Mouse (Mus musculus) liver, adult 2 months (tissue): ENCODE measurements around the gene Defb22. TPM values are rescaled to one million over a fixed set of nuclear protein-coding genes. Genes with fewer than 3 reads are reported as not detected.

Experiments used
- DNase-seq: peaks from one replicate; pipeline ENCODE4 v3.0.0-alpha.2; 2011; ENCODE audit warnings: low read depth, low spot score; ENCODE audit errors: extremely low read depth
- H3K27ac ChIP-seq: fragments of 200-500 bp; replicated peaks from 2 replicates; pipeline ENCODE4 v1.5.1; 2012; ENCODE audit warnings: low read depth, mild to moderate bottlenecking, control low read depth, inconsistent platforms, low read length; ENCODE audit not compliant: insufficient read depth
- H3K27me3 ChIP-seq: fragments of 200-500 bp; 2 replicates; pipeline ENCODE4 v1.6.1; 2012; ENCODE audit warnings: mild to moderate bottlenecking, moderate library complexity, low read length, inconsistent platforms; ENCODE audit not compliant: control insufficient read depth, insufficient read depth
- H3K36me3 ChIP-seq: fragments of 200-500 bp; 2 replicates; pipeline ENCODE4 v1.6.1; 2012; ENCODE audit warnings: low read length, inconsistent platforms; ENCODE audit not compliant: control insufficient read depth, insufficient read depth
- H3K4me1 ChIP-seq: fragments of 200-500 bp; 2 replicates; pipeline ENCODE4 v1.6.1; 2011; ENCODE audit warnings: low read length; ENCODE audit not compliant: control insufficient read depth, insufficient read depth
- H3K4me3 ChIP-seq: fragments of 200-500 bp; 2 replicates; pipeline ENCODE4 v1.5.1; 2011; ENCODE audit warnings: low read depth, mild to moderate bottlenecking, control low read depth, low read length, moderate library complexity; ENCODE audit not compliant: insufficient read depth
- H3K79me2 ChIP-seq: fragments of 200-500 bp; 2 replicates; pipeline ENCODE4 v1.6.1; 2012; ENCODE audit warnings: inconsistent platforms, mild to moderate bottlenecking, low read length, moderate library complexity; ENCODE audit not compliant: control insufficient read depth, insufficient read depth
- H3K9ac ChIP-seq: fragments of 200-500 bp; 2 replicates; pipeline ENCODE4 v1.6.1; 2012; ENCODE audit warnings: low read depth, mild to moderate bottlenecking, control low read depth, inconsistent platforms, low read length
- CTCF ChIP-seq: fragments of 200-500 bp; IDR thresholded peaks from 2 replicates; pipeline ENCODE4 v1.5.1; 2011; ENCODE audit warnings: low read depth, low read length, control low read depth
- POLR2A ChIP-seq: fragments of 200-500 bp; IDR thresholded peaks from 2 replicates; pipeline ENCODE4 v1.6.1; 2011; ENCODE audit warnings: low read length, control low read depth; ENCODE audit not compliant: insufficient read depth; ENCODE audit errors: extremely low read depth
- WGBS: fragments of 180-500 bp; shearing (Covaris S2); methylation state at CpG from one replicate; pipeline ENCODE4 v1.1.7; 2018; 5-methylcytosine and 5-hydroxymethylcytosine counted together
- polyA plus RNA-seq: library from polyadenylated mRNA; depleted of rRNA; stranded (reverse); fragments of >200 nt; gene quantifications from 2 replicates; pipeline ENCODE4 v1.2.3, GENCODE M21; 2012; rRNA removed
- total RNA-seq: library from RNA; depleted of rRNA; stranded (reverse); fragments of >200 nt; gene quantifications from 2 replicates; pipeline ENCODE4 v1.2.3, GENCODE M21; 2014; rRNA removed

Gene Defb22
- total RNA-seq, result not detected in 2 replicates
- polyA plus RNA-seq, result not detected in 2 replicates

DNA sequence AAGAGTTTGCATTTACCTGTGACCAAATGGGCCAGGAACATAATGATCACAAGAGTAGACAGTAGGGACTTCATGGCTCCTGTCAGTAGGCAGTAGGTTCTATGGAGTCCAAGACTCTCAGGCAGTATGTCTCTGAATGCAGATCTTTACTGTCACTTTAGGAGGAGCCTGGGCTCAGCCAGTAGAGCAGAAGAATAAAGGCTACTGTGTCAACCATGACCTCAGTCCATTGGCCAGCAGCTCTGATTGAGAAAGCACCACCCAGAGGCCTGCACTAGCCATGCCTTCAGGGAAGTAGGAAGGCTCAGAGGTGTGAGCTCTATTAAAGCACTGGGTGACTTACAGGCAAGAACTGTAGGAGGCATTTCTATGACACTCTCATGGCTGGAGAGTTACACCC is at the start of gene Defb22:
Defb22 (minus strand) TSS at position 101 of the 400 bp plus-strand sequence.
- Histone ChIP-seq H3K9ac (no peak within 1 kb of the TSS), H3K27me3 (no peaks in the 10 kb centered on the region), H3K4me3 (no peak within 1 kb of the TSS), H3K36me3 (no peaks in the 10 kb centered on the region), H3K4me1 (no peaks in the 10 kb centered on the region), H3K79me2 (no peaks in the 10 kb centered on the region), H3K27ac (no peak within 1 kb of the TSS)
- TF ChIP-seq POLR2A, result no peak
- TF ChIP-seq CTCF, result no peak
- no peak for DNase-seq

DNA sequence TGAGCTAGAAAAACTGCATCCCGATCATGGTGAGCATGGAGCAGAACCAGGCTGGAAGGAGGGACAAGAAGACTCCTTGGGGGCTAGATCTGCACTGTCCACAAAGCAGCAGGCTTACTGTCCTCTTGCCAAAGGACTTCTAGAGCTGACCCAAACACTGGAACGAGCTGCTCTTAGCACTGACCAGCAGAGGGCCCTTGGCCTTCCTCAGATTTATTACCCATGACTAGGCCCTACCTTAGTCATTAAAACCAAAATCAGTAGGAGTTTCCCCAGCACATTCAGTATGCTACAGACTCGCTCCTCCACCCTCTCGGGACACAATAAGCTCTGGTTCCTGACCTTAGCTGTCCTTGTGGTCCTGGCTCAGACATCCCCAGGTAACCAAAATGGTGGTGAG is 28.0 kb upstream of the Defb22 start, which contains the start of gene Defb28:
Defb28 (plus strand) TSS at position 275 of the 400 bp plus-strand sequence.
- H3K4me3 ChIP-seq, result no peak within 1 kb of the TSS
- no peaks in the 10 kb centered on the region for H3K36me3 ChIP-seq
- no peaks in the 10 kb centered on the region for H3K27me3 ChIP-seq
- H3K79me2 ChIP-seq, result no peaks in the 10 kb centered on the region
- no peak within 1 kb of the TSS for H3K9ac ChIP-seq
- no peak for TF ChIP-seq CTCF
- no peak for TF ChIP-seq POLR2A
- H3K27ac ChIP-seq, result no peak within 1 kb of the TSS
- DNase-seq, result no peak
- 80% methylated on average over 4 of the region's 4 CpGs for WGBS
- H3K4me1 ChIP-seq, result no peaks in the 10 kb centered on the region

DNA sequence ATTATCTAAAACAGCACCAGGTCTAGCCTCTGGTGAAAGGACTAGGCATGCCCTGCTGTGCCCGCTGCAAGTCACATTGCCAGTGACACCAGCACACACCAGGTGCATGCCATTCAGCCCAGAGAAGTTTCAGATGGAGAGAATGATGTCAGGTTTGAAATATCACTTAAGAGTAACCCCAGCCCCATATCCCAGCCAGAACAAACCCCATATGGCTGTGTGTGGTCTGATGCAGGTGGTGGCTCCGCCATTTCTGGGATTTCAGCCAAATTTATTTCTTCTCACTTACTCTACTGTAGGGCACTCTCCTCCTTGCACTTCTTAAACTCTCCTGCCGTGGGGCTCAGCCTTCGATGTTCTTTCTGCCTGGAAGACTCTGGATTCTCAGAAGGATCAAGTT is 26.1 kb upstream of the Defb22 start:
- Histone ChIP-seq H3K4me1 (no peaks in the 10 kb centered on the region), H3K36me3 (no peaks in the 10 kb centered on the region), H3K4me3 (no peak overlapping the region), H3K27ac (no peak overlapping the region), H3K9ac (no peak overlapping the region), H3K79me2 (no peaks in the 10 kb centered on the region), H3K27me3 (peaks cover 2% of the 10 kb centered on the region; the same call in 1 of the 2 replicates)
- no peak for TF ChIP-seq POLR2A
- no peak for TF ChIP-seq CTCF
- 86% methylated on average over 4 of the region's 4 CpGs for WGBS
- DNase-seq, result no peak

DNA sequence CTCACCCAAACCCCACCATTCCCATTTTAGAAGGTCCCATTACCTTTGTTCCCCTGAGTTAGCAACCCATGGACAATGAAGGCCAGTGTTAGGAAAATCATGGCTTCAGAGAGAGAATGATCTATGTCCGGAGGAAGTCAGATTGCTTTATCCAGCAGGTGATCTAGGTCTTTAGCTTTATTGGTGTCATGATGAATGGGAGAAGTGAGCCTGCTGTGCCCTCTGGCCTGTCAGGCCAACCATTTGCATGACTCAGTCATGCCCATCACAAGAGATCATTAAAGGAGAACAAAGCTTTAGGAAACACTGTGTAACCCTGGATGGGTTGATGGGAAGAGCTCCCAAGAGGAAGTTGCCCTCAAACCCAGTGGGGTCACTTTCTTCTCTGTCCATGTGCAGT is 21.7 kb upstream of the Defb22 start, which contains the start of gene Defb26:
Defb26 (minus strand) TSS at position 101 of the 400 bp plus-strand sequence.
- 88% methylated on average over 1 of the region's 1 CpGs for WGBS
- Histone ChIP-seq H3K27ac (no peak within 1 kb of the TSS), H3K36me3 (no peaks in the 10 kb centered on the region), H3K27me3 (peaks cover 2% of the 10 kb centered on the region; the same call in 1 of the 2 replicates), H3K4me1 (no peaks in the 10 kb centered on the region), H3K9ac (no peak within 1 kb of the TSS), H3K79me2 (no peaks in the 10 kb centered on the region), H3K4me3 (no peak within 1 kb of the TSS)
- TF ChIP-seq POLR2A, result no peak
- no peak for DNase-seq

DNA sequence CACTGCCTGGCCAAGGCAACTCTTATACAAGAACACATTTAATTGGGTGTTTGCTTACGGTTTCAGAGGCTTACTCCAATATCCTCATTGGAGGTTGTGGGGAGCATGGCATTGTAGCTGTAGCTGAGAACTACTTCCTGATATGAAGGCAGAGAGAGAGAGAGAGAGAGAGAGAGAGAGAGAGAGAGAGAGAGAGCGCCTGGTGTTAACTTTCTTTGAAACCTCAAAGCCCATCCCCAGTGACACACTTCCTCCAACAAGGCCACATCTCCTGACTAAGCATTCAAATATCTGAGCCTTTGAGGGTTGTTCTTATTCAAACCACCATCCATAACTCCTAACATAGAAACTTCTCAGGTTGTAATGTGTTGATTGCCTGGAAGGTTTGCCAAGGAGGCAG is 14.0 kb upstream of the Defb22 start:
- no peaks in the 10 kb centered on the region for H3K79me2 ChIP-seq
- no peaks in the 10 kb centered on the region for H3K4me1 ChIP-seq
- no peak for TF ChIP-seq POLR2A
- TF ChIP-seq CTCF, result no peak
- no peak overlapping the region for H3K27ac ChIP-seq
- 67% methylated on average over 2 of the region's 2 CpGs for WGBS
- no peak for DNase-seq
- H3K4me3 ChIP-seq, result no peak overlapping the region
- H3K9ac ChIP-seq, result no peak overlapping the region
- no peaks in the 10 kb centered on the region for H3K27me3 ChIP-seq
- no peaks in the 10 kb centered on the region for H3K36me3 ChIP-seq

DNA sequence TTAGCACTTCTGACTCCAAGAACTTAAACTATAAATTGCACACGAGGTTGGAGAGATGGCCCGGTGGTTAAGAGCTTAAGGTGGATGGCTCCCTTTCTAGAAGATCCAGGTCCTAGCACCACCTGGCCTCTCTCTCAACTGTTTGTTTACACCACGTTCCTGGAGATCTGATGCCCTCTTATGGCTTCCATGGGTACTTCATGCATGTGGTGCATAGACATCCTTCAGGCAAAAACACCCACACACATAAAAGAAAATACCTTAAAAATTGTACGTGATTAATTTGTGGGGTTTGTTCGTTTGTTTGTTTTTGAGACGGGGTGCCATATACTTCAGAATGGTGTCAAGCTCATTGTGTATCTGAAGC is 10.9 kb upstream of the Defb22 start:
- DNase-seq, result no peak
- no peaks in the 10 kb centered on the region for H3K27me3 ChIP-seq
- H3K9ac ChIP-seq, result no peak overlapping the region
- no peaks in the 10 kb centered on the region for H3K4me1 ChIP-seq
- no peaks in the 10 kb centered on the region for H3K36me3 ChIP-seq
- no peak overlapping the region for H3K27ac ChIP-seq
- H3K4me3 ChIP-seq, result no peak overlapping the region
- no peaks in the 10 kb centered on the region for H3K79me2 ChIP-seq
- TF ChIP-seq POLR2A (no peak), CTCF (no peak)
- WGBS, result 79% methylated on average over 6 of the region's 6 CpGs
